Mouse (Mus musculus) limb, embryonic 13.5 days (tissue): Measurements from ENCODE around the gene Chrna1. TPM values are rescaled to one million over a fixed set of nuclear protein-coding genes. Genes with fewer than 3 reads are reported as not detected.
A peak's percentile ranks its signal among the peaks of the same experiment; 100 is the strongest.
"Not testable (repeated sequence)": the region's sequence is repeated elsewhere in the genome, so short reads cannot be mapped to it uniquely, and the experiment has no call there.

Source experiments
- ATAC-seq: fragments of 200-750 bp; cut with Nextera tagmentation; 2 replicates; pipeline ENCODE4 v1.8.0; 2017; ENCODE audit warnings: low read depth, moderate number of reproducible peaks, moderate TSS enrichment; ENCODE audit not compliant: low FRiP score
- H3K27ac ChIP-seq: fragments of 300-500 bp; sonication (generic); 2 replicates; pipeline ENCODE4 v1.5.1; 2015; ENCODE audit warnings: inconsistent platforms, mild to moderate bottlenecking, moderate library complexity
- H3K27me3 ChIP-seq: fragments of 300-500 bp; sonication (generic); 2 replicates; pipeline ENCODE4 v1.6.1; 2015; ENCODE audit warnings: mild to moderate bottlenecking, inconsistent platforms
- H3K36me3 ChIP-seq: fragments of 300-500 bp; sonication (generic); 2 replicates; pipeline ENCODE4 v1.6.1; 2015; ENCODE audit warnings: inconsistent platforms, mild to moderate bottlenecking, moderate library complexity
- H3K4me1 ChIP-seq: fragments of 300-500 bp; sonication (generic); 2 replicates; pipeline ENCODE4 v1.6.1; 2015; ENCODE audit warnings: inconsistent platforms
- H3K4me2 ChIP-seq: fragments of 300-500 bp; sonication (generic); replicated peaks from 2 replicates; pipeline ENCODE4 v1.6.1; 2015; ENCODE audit warnings: inconsistent platforms, mild to moderate bottlenecking, moderate library complexity
- H3K4me3 ChIP-seq: fragments of 300-500 bp; sonication (generic); 2 replicates; pipeline ENCODE4 v1.5.1; 2015; ENCODE audit warnings: moderate library complexity, mild to moderate bottlenecking, inconsistent platforms
- H3K9ac ChIP-seq: fragments of 300-500 bp; sonication (generic); 2 replicates; pipeline ENCODE4 v1.6.1; 2015; ENCODE audit warnings: mild to moderate bottlenecking, inconsistent platforms
- H3K9me3 ChIP-seq: fragments of 300-500 bp; sonication (generic); 2 replicates; pipeline ENCODE4 v1.6.1; 2016; ENCODE audit warnings: inconsistent platforms
- WGBS: fragments of 180-500 bp; shearing (Covaris S2); methylation state at CpG from one replicate; pipeline ENCODE4 v1.1.7; 2015; 5-methylcytosine and 5-hydroxymethylcytosine counted together
- polyA plus RNA-seq: library from polyadenylated mRNA; unstranded; fragments of >200 nt; fragmentation: Nextera tagmentation; extraction: Ambion mirVana; gene quantifications from 2 replicates; pipeline ENCODE4 v1.2.1, GENCODE M21; 2015

Gene Chrna1
- polyA plus RNA-seq, 1 experiment from 2014 or later = 14.4 TPM

- 16% methylated on average over 8 of the region's 8 CpGs for WGBS
- H3K36me3 ChIP-seq = no peaks in the 10 kb centered on the region
- H3K9me3 ChIP-seq = no peaks in the 10 kb centered on the region
- no peak overlapping the region for H3K9ac ChIP-seq
- peaks cover 19% of the 10 kb centered on the region for H3K4me1 ChIP-seq
- peak overlapping the region; percentile 16 for H3K4me3 ChIP-seq
- ATAC-seq = peak; percentile 26; the same call in 1 of the 2 replicates
- H3K27ac ChIP-seq = no peak overlapping the region
- no peaks in the 10 kb centered on the region for H3K27me3 ChIP-seq
- peak overlapping the region; percentile 50 for H3K4me2 ChIP-seq
Observed at GRCm38 (mm10) chr2:73566989-73567605, 13.0 kb downstream of the Chrna1 start.

- H3K4me1 ChIP-seq = peaks cover 23% of the 10 kb centered on the region
- 25% methylated on average over 7 of the region's 7 CpGs for WGBS
- ATAC-seq = no peak
- no peaks in the 10 kb centered on the region for H3K27me3 ChIP-seq
- no peaks in the 10 kb centered on the region for H3K9me3 ChIP-seq
- no peaks in the 10 kb centered on the region for H3K36me3 ChIP-seq
- no peak overlapping the region for H3K27ac ChIP-seq
- H3K4me3 ChIP-seq = no peak overlapping the region
- no peak overlapping the region for H3K4me2 ChIP-seq
- H3K9ac ChIP-seq = no peak overlapping the region
Observed at GRCm38 (mm10) chr2:73566162-73566561, 14.0 kb downstream of the Chrna1 start.

GRCm38 (mm10) chr2:73563690-73564089 is 16.4 kb downstream of the Chrna1 start:
- peaks cover 23% of the 10 kb centered on the region for H3K4me1 ChIP-seq
- H3K4me3 ChIP-seq = no peak overlapping the region
- 0 out of 2 replicates have a peak overlapping the region, but pooled peaks have one; percentile 33 for H3K27ac ChIP-seq
- no peaks in the 10 kb centered on the region for H3K9me3 ChIP-seq
- H3K36me3 ChIP-seq = no peaks in the 10 kb centered on the region
- H3K4me2 ChIP-seq = no peak overlapping the region
- no peak overlapping the region for H3K9ac ChIP-seq
- no peak for ATAC-seq
- 18% methylated on average over 7 of the region's 7 CpGs for WGBS
- H3K27me3 ChIP-seq = no peaks in the 10 kb centered on the region

- Histone ChIP-seq H3K36me3 (no peaks in the 10 kb centered on the region), H3K4me1 (peaks cover 23% of the 10 kb centered on the region), H3K9me3 (no peaks in the 10 kb centered on the region), H3K27me3 (no peaks in the 10 kb centered on the region), H3K9ac (no peak overlapping the region), H3K27ac (no peak overlapping the region), H3K4me3 (no peak overlapping the region), H3K4me2 (no peak overlapping the region)
- no peak for ATAC-seq
- 81% methylated on average over 9 of the region's 9 CpGs for WGBS
Observed at GRCm38 (mm10) chr2:73562656-73563055, 17.5 kb downstream of the Chrna1 start.

GRCm38 (mm10) chr2:73561665-73562063 is 18.5 kb downstream of the Chrna1 start:
- ATAC-seq = peak; percentile 69
- H3K27me3 ChIP-seq = no peaks in the 10 kb centered on the region
- H3K36me3 ChIP-seq = no peaks in the 10 kb centered on the region
- peak overlapping the region; percentile 73 for H3K4me2 ChIP-seq
- 9% methylated on average over 8 of the region's 8 CpGs for WGBS
- H3K9ac ChIP-seq = no peak overlapping the region
- H3K4me1 ChIP-seq = peaks cover 21% of the 10 kb centered on the region
- H3K4me3 ChIP-seq = peak overlapping the region; percentile 44
- no peaks in the 10 kb centered on the region for H3K9me3 ChIP-seq
- no peak overlapping the region for H3K27ac ChIP-seq

- Histone ChIP-seq H3K4me2 (peak overlapping the region; percentile 73), H3K27me3 (no peaks in the 10 kb centered on the region), H3K36me3 (no peaks in the 10 kb centered on the region), H3K4me3 (peak overlapping the region; percentile 44), H3K4me1 (peaks cover 21% of the 10 kb centered on the region), H3K27ac (no peak overlapping the region), H3K9ac (peak overlapping the region; percentile 43), H3K9me3 (no peaks in the 10 kb centered on the region)
- 4% methylated on average over 23 of the region's 23 CpGs for WGBS
- peak; percentile 31; the same call in 1 of the 2 replicates for ATAC-seq
Observed at GRCm38 (mm10) chr2:73560899-73561664, 19.1 kb downstream of the Chrna1 start.

- Histone ChIP-seq H3K9ac (peak overlapping the region; percentile 43; the same call in 1 of the 2 replicates), H3K9me3 (no peaks in the 10 kb centered on the region), H3K27ac (no peak overlapping the region), H3K27me3 (no peaks in the 10 kb centered on the region), H3K4me2 (peak overlapping the region; percentile 73), H3K36me3 (no peaks in the 10 kb centered on the region), H3K4me3 (peak overlapping the region; percentile 44), H3K4me1 (peaks cover 21% of the 10 kb centered on the region)
- 44% methylated on average over 7 of the region's 7 CpGs for WGBS
- ATAC-seq = no peak
Observed at GRCm38 (mm10) chr2:73560445-73560844, 19.7 kb downstream of the Chrna1 start.

- ATAC-seq = no peak
Observed at GRCm38 (mm10) chr2:73557956-73558355, 22.2 kb downstream of the Chrna1 start.

GRCm38 (mm10) chr2:73557061-73557460 is 23.1 kb downstream of the Chrna1 start:
- not testable (repeated sequence) for H3K36me3 ChIP-seq, H3K9ac ChIP-seq, ATAC-seq, H3K4me3 ChIP-seq, H3K27ac ChIP-seq, H3K4me2 ChIP-seq, H3K9me3 ChIP-seq, H3K27me3 ChIP-seq
- peaks cover 17% of the 10 kb centered on the region for H3K4me1 ChIP-seq
- 98% methylated on average over 3 of the region's 3 CpGs for WGBS

More at GRCm38 (mm10) chr2:73557956-73558355, 22.2 kb downstream of the Chrna1 start:
- no peaks in the 10 kb centered on the region for H3K36me3 ChIP-seq
- H3K27ac ChIP-seq = no peak overlapping the region
- H3K27me3 ChIP-seq = no peaks in the 10 kb centered on the region
- no peak overlapping the region for H3K4me2 ChIP-seq
- H3K9me3 ChIP-seq = no peaks in the 10 kb centered on the region
- WGBS = 82% methylated on average over 8 of the region's 8 CpGs
- H3K9ac ChIP-seq = no peak overlapping the region
- H3K4me1 ChIP-seq = peaks cover 20% of the 10 kb centered on the region
- no peak overlapping the region for H3K4me3 ChIP-seq

- ATAC-seq = no peak
- no peaks in the 10 kb centered on the region for H3K9me3 ChIP-seq
- H3K36me3 ChIP-seq = no peaks in the 10 kb centered on the region
- H3K9ac ChIP-seq = no peak overlapping the region
- no peaks in the 10 kb centered on the region for H3K27me3 ChIP-seq
- H3K4me3 ChIP-seq = no peak overlapping the region
- no peak overlapping the region for H3K27ac ChIP-seq
- peaks cover 14% of the 10 kb centered on the region for H3K4me1 ChIP-seq
- 19% methylated on average over 3 of the region's 3 CpGs for WGBS
- no peak overlapping the region for H3K4me2 ChIP-seq
Observed at GRCm38 (mm10) chr2:73554389-73554788, 25.7 kb downstream of the Chrna1 start.

- 57% methylated on average over 3 of the region's 3 CpGs for WGBS
- no peak for ATAC-seq
- H3K27me3 ChIP-seq = no peaks in the 10 kb centered on the region
- no peaks in the 10 kb centered on the region for H3K36me3 ChIP-seq
- peaks cover 21% of the 10 kb centered on the region for H3K4me1 ChIP-seq
- no peak overlapping the region for H3K9ac ChIP-seq
- no peaks in the 10 kb centered on the region for H3K9me3 ChIP-seq
- H3K4me3 ChIP-seq = no peak overlapping the region
- no peak overlapping the region for H3K27ac ChIP-seq
- no peak overlapping the region for H3K4me2 ChIP-seq
Observed at GRCm38 (mm10) chr2:73552926-73553325, 27.2 kb downstream of the Chrna1 start.

GRCm38 (mm10) chr2:73550725-73551124 is 29.4 kb downstream of the Chrna1 start:
- 16% methylated on average over 6 of the region's 6 CpGs for WGBS
- no peak; the same call in 1 of the 2 replicates for ATAC-seq
- Histone ChIP-seq H3K27ac (no peak overlapping the region), H3K36me3 (no peaks in the 10 kb centered on the region), H3K9me3 (no peaks in the 10 kb centered on the region), H3K4me3 (no peak overlapping the region), H3K4me2 (peak overlapping the region; percentile 35; the same call in 1 of the 2 replicates), H3K9ac (no peak overlapping the region), H3K27me3 (no peaks in the 10 kb centered on the region), H3K4me1 (peaks cover 22% of the 10 kb centered on the region)
